Comparison of ENCODE assay signal across 8 mouse cellular contexts in genomic region chr15:25984734-25985492, GRCm38 (mm10). TPM values are rescaled to one million over a fixed set of nuclear protein-coding genes. Genes with fewer than 3 reads are reported as not detected.
DNase-seq lines count a peak whose midpoint lies in the region; ATAC-seq lines count a peak whose summit lies in the region.

No protein-coding gene starts in this region.

- peaks cover 8% of the 10 kb centered on the region; the same call in 1 of the 2 replicates for H3K36me3 ChIP-seq in heart, embryonic 11.5 days (ENCODE audit: control insufficient read depth, insufficient read depth, low read length)
- H3K36me3 ChIP-seq in embryonic facial prominence, embryonic 11.5 days (replicated peaks; ENCODE audit: control insufficient read depth, insufficient read depth, low read depth, low read length), result no peaks in the 10 kb centered on the region

- peak overlapping the region; percentile 94 for H3K9ac ChIP-seq in heart, embryonic 11.5 days (ENCODE audit: low read depth, low read length)
- peak overlapping the region; percentile 88 for H3K9ac ChIP-seq in embryonic facial prominence, embryonic 11.5 days (replicated peaks; ENCODE audit: low read length)

- intact Hi-C loops in heart, postnatal 10 days (cut with DNase I), result no loop called here

- H3K4me3 ChIP-seq in heart, embryonic 11.5 days (ENCODE audit: low read depth, low read length), result peak overlapping the region; percentile 100
- H3K4me3 ChIP-seq in embryonic facial prominence, embryonic 11.5 days (ENCODE audit: low read depth, low read length), result peak overlapping the region; percentile 99

- under 1% methylated on average over 66 of the region's 71 CpGs for WGBS in heart, embryonic 11.5 days (ENCODE audit: insufficient replicate concordance)
- WGBS in embryonic facial prominence, embryonic 11.5 days, result under 1% methylated on average over 60 of the region's 71 CpGs

- 0 out of 2 replicates have a peak, but pooled peaks have one; percentile 5 for ATAC-seq in heart, embryonic 11.5 days (replicated peaks; ENCODE audit: insufficient number of reproducible peaks, low FRiP score, low TSS enrichment)
- ATAC-seq in CD4-positive, CD25-positive, alpha-beta regulatory T cell, adult 4 months, result peak; percentile 16
- ATAC-seq in embryonic facial prominence, embryonic 11.5 days (replicated peaks; ENCODE audit: insufficient number of reproducible peaks, low FRiP score, low TSS enrichment, low read depth), result no peak

- H3K9me3 ChIP-seq in heart, embryonic 11.5 days (replicated peaks; ENCODE audit: control insufficient read depth, low read length), result no peaks in the 10 kb centered on the region
- H3K9me3 ChIP-seq in embryonic facial prominence, embryonic 11.5 days (replicated peaks; ENCODE audit: control insufficient read depth, low read length), result no peaks in the 10 kb centered on the region

- no peaks in the 10 kb centered on the region for H3K27me3 ChIP-seq in heart, embryonic 11.5 days (ENCODE audit: control insufficient read depth, insufficient read depth, low read length)
- H3K27me3 ChIP-seq in embryonic facial prominence, embryonic 11.5 days (ENCODE audit: control insufficient read depth, insufficient read depth, low read length), result no peaks in the 10 kb centered on the region

- no peak for DNase-seq in heart, postnatal 10 days
- DNase-seq in embryonic facial prominence, embryonic 11.5 days (ENCODE audit: low spot score), result peak; percentile 11
- peak; percentile 38 for DNase-seq in induced T-regulatory cell, adult 2 months (ENCODE audit: low read depth)
- peak; percentile 20 for DNase-seq in mesoderm, embryonic 11.5 days (ENCODE audit: low read depth, low spot score)
- DNase-seq in thymus, postnatal 36 days, result peak; percentile 14 to 33
- no peak for DNase-seq in ovary, adult 18-20 months (ENCODE audit: low spot score)

- H3K4me1 ChIP-seq in heart, embryonic 11.5 days (ENCODE audit: control insufficient read depth, insufficient read depth, low read length), result peaks cover 10% of the 10 kb centered on the region
- H3K4me1 ChIP-seq in embryonic facial prominence, embryonic 11.5 days (ENCODE audit: control insufficient read depth, insufficient read depth, low read length), result no peaks in the 10 kb centered on the region

- H3K27ac ChIP-seq in heart, embryonic 11.5 days (ENCODE audit: low read depth, low read length), result peak overlapping the region; percentile 89
- H3K27ac ChIP-seq in embryonic facial prominence, embryonic 11.5 days (replicated peaks; ENCODE audit: low read depth, low read length), result peak overlapping the region; percentile 70

- H3K4me2 ChIP-seq in heart, embryonic 11.5 days, result peak overlapping the region; percentile 91
- peak overlapping the region; percentile 86 for H3K4me2 ChIP-seq in embryonic facial prominence, embryonic 11.5 days (ENCODE audit: low read depth, low read length)

RNA-seq across cellular contexts. Expression of gene Zfp622, which starts 0.7 kb away (rescaled TPM):
- polyA plus RNA-seq in heart, embryonic 11.5 days (2014; fragmentation: Nextera tagmentation; extraction: Ambion mirVana), result 19.4 and 22.6 TPM in 2 replicates
- total RNA-seq in heart, postnatal 10 days (2021), result 10 to 100 TPM; 22.1 to 26.8 TPM
- polyA plus RNA-seq in CD4-positive, CD25-positive, alpha-beta regulatory T cell, adult 4 months (2017; shearing (Covaris generic)), result 10 to 100 TPM in 1 of 2 experiments, 1 to 10 TPM in 1; 6.3 to 18.1 TPM
- 30.9 and 31.0 TPM in 2 replicates for polyA plus RNA-seq in embryonic facial prominence, embryonic 11.5 days (2014; fragmentation: Nextera tagmentation; extraction: Ambion mirVana)

Comparison
In these comparisons a context has a peak if more than half of its experiments do, and no peak if none do; other contexts are left out.
1. DNase-seq: peak in embryonic facial prominence, embryonic 11.5 days (single experiment), induced T-regulatory cell, adult 2 months (single experiment), mesoderm, embryonic 11.5 days (single experiment) and thymus, postnatal 36 days (2 of 2); none in heart, postnatal 10 days (0 of 2) and ovary, adult 18-20 months (single experiment).